Mouse (Mus musculus) limb, embryonic 14.5 days (tissue): ENCODE results near the gene Plekhh2. TPM values are rescaled to one million over a fixed set of nuclear protein-coding genes. Genes with fewer than 3 reads are reported as not detected.

Experiments
- ATAC-seq: fragments of 200-750 bp; cut with Nextera tagmentation; 2 replicates; pipeline ENCODE4 v1.8.0; 2017; ENCODE audit warnings: low read depth, moderate number of reproducible peaks, moderate TSS enrichment; ENCODE audit not compliant: low FRiP score
- DNase-seq: peaks from one replicate; pipeline ENCODE4 v3.0.0-alpha.2; 2015; ENCODE audit warnings: low spot score
- H3K27ac ChIP-seq: fragments of 300-500 bp; sonication (generic); replicated peaks from 2 replicates; pipeline ENCODE4 v1.5.1; 2014; ENCODE audit warnings: low read depth, mild to moderate bottlenecking, low read length, moderate library complexity, mixed read lengths
- H3K27me3 ChIP-seq: fragments of 300-500 bp; sonication (generic); 2 replicates; pipeline ENCODE4 v1.6.1; 2014; ENCODE audit warnings: low read length, mixed read lengths; ENCODE audit not compliant: control insufficient read depth, insufficient read depth
- H3K36me3 ChIP-seq: fragments of 300-500 bp; sonication (generic); 2 replicates; pipeline ENCODE4 v1.6.1; 2014; ENCODE audit warnings: mild to moderate bottlenecking, low read length, moderate library complexity, mixed read lengths; ENCODE audit not compliant: control insufficient read depth, insufficient read depth
- H3K4me1 ChIP-seq: fragments of 300-500 bp; sonication (generic); 2 replicates; pipeline ENCODE4 v1.6.1; 2014; ENCODE audit warnings: antibody characterized with exemption, low read length, mixed read lengths; ENCODE audit not compliant: control insufficient read depth, insufficient read depth
- H3K4me2 ChIP-seq: fragments of 300-500 bp; sonication (generic); replicated peaks from 2 replicates; pipeline ENCODE4 v1.6.1; 2014; ENCODE audit warnings: low read depth, mild to moderate bottlenecking, low read length, moderate library complexity; ENCODE audit not compliant: severe bottlenecking
- H3K4me3 ChIP-seq: fragments of 300-500 bp; sonication (generic); replicated peaks from 2 replicates; pipeline ENCODE4 v1.5.1; 2014; ENCODE audit warnings: low read length
- H3K9ac ChIP-seq: fragments of 300-500 bp; sonication (generic); 2 replicates; pipeline ENCODE4 v1.6.1; 2014; ENCODE audit warnings: mild to moderate bottlenecking, low read depth, low read length, moderate library complexity; ENCODE audit not compliant: severe bottlenecking
- H3K9me3 ChIP-seq: fragments of 300-500 bp; sonication (generic); 2 replicates; pipeline ENCODE4 v1.6.1; 2016; ENCODE audit warnings: low read length; ENCODE audit not compliant: control insufficient read depth
- POLR2A ChIP-seq: fragments of 200-500 bp; IDR thresholded peaks from 2 replicates; pipeline ENCODE4 v1.8.0; 2012; ENCODE audit warnings: inconsistent platforms, mild to moderate bottlenecking, moderate library complexity, borderline replicate concordance; ENCODE audit not compliant: insufficient read depth, insufficient read length; ENCODE audit errors: extremely low read depth
- WGBS: fragments of 180-500 bp; shearing (Covaris S2); extraction: QIAGEN DNeasy Blood & Tissue Kit; methylation state at CpG from one replicate; pipeline ENCODE4 v1.1.7; 2014; 5-methylcytosine and 5-hydroxymethylcytosine counted together
- polyA plus RNA-seq, 2 experiments: library from polyadenylated mRNA; depleted of rRNA in 1 of 2; stranded (reverse) in 1 of 2; unstranded in 1 of 2; fragments of >200 nt; fragmentation: Nextera tagmentation in 1 of 2; extraction: Ambion mirVana in 1 of 2; gene quantifications; 2 replicates each; pipeline versions ENCODE4 v1.2.1 to v1.2.3; 2012 to 2014

Plekhh2 gene
- polyA plus RNA-seq, 2 experiments: 12.8 to 24.5 TPM

DNA sequence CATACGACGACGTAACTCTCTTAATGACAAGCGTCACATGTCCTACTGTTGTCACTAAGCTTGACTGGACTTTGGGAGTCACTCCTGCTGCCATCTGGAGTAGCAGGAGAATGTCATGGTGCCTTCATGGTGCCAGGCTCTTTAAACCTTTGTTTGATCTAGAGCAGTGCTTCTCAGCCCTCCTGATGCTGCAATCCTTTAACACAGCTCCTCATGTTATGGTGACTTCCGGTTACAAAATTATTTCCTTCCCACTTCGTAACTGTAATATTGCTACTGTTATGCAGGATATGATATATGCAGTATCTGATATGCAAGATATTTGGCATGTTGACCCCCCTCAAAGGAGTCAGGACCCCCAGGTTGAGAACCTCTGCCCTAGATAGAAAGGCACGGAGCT lies 107.4 kb downstream of the Plekhh2 start:
- Histone ChIP-seq H3K36me3 (peaks cover 31% of the 10 kb centered on the region), H3K9me3 (no peaks in the 10 kb centered on the region), H3K9ac (no peak overlapping the region), H3K4me3 (no peak overlapping the region), H3K4me2 (no peak overlapping the region), H3K4me1 (peaks cover 5% of the 10 kb centered on the region), H3K27me3 (no peaks in the 10 kb centered on the region), H3K27ac (no peak overlapping the region)
- ATAC-seq: no peak
- DNase-seq: no peak
- TF ChIP-seq POLR2A: no peak
- 78% methylated on average over 7 of the region's 7 CpGs for WGBS

DNA sequence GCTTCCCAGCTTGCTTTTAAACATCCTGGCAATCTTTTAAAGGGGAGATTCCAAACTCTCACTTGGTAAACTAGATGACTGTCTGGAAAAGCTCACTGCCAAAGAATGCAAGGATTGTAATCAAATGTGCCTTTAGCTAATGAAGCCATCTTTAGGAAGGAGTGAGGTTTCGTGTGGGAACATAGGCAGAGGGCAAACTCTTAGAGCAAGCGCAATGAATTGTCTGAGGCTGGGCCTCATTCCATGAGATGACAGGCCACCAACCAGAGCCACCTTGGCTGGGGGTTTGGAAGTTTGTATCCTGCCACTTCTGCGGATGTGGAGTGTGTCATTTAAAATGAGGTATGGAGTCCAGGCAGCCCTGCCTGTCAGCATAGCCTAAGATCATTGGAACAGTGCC lies 108.4 kb downstream of the Plekhh2 start:
- no peak overlapping the region for H3K27ac ChIP-seq
- DNase-seq: no peak
- no peak for TF ChIP-seq POLR2A
- peaks cover 22% of the 10 kb centered on the region; the same call in 1 of the 2 replicates for H3K36me3 ChIP-seq
- peaks cover 5% of the 10 kb centered on the region for H3K4me1 ChIP-seq
- H3K4me3 ChIP-seq: no peak overlapping the region
- ATAC-seq: no peak
- H3K27me3 ChIP-seq: no peaks in the 10 kb centered on the region
- H3K4me2 ChIP-seq: no peak overlapping the region
- no peaks in the 10 kb centered on the region for H3K9me3 ChIP-seq
- 83% methylated on average over 3 of the region's 3 CpGs for WGBS
- H3K9ac ChIP-seq: no peak overlapping the region

DNA sequence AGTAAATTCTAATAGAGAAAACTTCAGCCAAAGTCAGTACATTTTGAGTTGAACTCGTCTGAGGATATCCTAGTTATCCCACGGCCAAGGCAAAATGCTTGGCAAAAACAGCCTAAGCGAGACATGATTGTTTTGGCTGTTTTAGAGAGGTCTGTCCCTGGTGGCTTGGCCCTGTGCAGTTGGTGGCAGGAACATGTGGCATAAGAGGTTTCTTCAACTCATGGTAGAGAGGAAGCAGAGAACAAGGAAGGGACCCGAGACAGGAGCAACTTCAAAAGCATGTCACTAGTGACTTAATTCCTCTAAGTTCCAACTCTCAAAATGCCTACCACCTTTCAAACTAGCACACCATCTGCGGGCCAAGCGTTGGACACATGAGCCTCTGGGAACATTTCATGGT lies 108.9 kb downstream of the Plekhh2 start:
- Histone ChIP-seq H3K9me3 (no peaks in the 10 kb centered on the region), H3K27ac (no peak overlapping the region), H3K36me3 (peaks cover 22% of the 10 kb centered on the region; the same call in 1 of the 2 replicates), H3K9ac (no peak overlapping the region), H3K4me1 (peaks cover 5% of the 10 kb centered on the region), H3K4me2 (no peak overlapping the region), H3K4me3 (no peak overlapping the region), H3K27me3 (no peaks in the 10 kb centered on the region)
- TF ChIP-seq POLR2A: no peak
- WGBS: 89% methylated on average over 6 of the region's 6 CpGs
- DNase-seq: no peak
- ATAC-seq: no peak

DNA sequence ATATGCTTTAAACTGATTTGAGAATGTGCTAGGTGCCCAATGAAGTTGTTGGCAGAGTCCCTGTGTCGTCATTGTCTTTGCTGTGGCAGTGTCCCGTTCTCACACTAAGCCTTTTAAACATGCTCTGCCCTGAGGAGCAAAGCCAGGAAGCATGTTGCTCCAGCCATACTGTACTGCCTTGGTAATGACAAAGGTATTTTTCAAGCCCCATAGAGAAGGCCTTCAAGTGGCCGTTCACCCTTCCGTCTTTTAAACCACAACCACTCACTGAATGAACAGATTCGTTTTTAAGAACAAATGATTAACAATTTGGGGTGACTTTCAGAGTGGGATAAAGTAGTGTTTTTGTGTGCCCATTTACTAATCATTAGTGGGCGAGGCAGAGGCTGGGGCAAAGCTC lies 109.5 kb downstream of the Plekhh2 start:
- 86% methylated on average over 6 of the region's 6 CpGs for WGBS
- no peak for TF ChIP-seq POLR2A
- ATAC-seq (no peak), DNase-seq (no peak)
- Histone ChIP-seq H3K4me3 (no peak overlapping the region), H3K27ac (no peak overlapping the region), H3K36me3 (peaks cover 22% of the 10 kb centered on the region; the same call in 1 of the 2 replicates), H3K4me2 (no peak overlapping the region), H3K9me3 (no peaks in the 10 kb centered on the region), H3K9ac (no peak overlapping the region), H3K27me3 (no peaks in the 10 kb centered on the region), H3K4me1 (peaks cover 5% of the 10 kb centered on the region)

DNA sequence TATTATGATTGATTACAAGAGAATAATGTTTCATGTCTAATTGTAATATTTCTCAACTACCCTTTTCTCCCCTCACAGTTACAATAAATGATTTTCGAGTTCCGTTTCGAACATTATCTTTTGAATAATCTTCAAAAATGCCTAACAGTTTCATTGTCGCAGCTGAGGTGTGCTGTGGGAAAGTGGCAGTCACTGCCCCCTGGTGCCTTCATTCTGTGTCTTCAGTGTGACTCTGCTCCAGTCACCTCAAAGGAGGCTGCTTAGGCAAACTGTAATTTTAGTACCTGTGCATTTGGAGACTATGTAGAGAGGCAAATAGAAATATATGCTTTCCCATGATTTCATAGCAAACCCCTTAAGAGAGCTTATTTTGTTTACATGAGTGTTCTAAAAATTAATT lies 110.3 kb downstream of the Plekhh2 start:
- no peak overlapping the region for H3K4me2 ChIP-seq

DNA sequence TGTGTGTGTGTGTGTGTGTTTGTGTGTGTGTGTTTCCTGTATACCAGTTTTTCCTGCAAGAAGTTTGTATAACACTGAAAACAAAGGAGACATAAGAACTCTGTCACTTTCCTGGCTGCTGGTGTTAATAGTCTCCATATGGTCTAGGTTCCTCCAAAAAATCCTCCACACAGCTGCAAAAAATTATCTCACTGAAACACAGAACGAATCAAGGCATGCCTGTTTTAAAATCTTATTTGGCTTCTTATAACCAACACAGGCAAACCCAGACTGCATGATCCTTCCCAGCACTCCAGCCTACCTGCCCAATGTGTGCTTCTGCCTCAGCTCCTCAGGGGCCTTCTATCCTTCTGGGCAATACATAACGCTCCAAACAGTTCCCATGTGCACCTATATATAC lies 111.2 kb downstream of the Plekhh2 start:
- DNase-seq (peak; percentile 77), ATAC-seq (peak; percentile 28; the same call in 1 of the 2 replicates)
- 27% methylated on average over 2 of the region's 2 CpGs for WGBS
- peaks cover 13% of the 10 kb centered on the region for H3K4me1 ChIP-seq
- peak overlapping the region; percentile 84 for H3K27ac ChIP-seq
- no peak overlapping the region for H3K4me2 ChIP-seq
- peaks cover 14% of the 10 kb centered on the region; the same call in 1 of the 2 replicates for H3K36me3 ChIP-seq
- H3K9ac ChIP-seq: no peak overlapping the region
- H3K9me3 ChIP-seq: no peaks in the 10 kb centered on the region
- TF ChIP-seq POLR2A: no peak
- H3K27me3 ChIP-seq: no peaks in the 10 kb centered on the region
- no peak overlapping the region for H3K4me3 ChIP-seq

More for the DNA sequence above, 110.3 kb downstream of the Plekhh2 start:
- Histone ChIP-seq H3K9me3 (no peaks in the 10 kb centered on the region), H3K4me1 (peaks cover 6% of the 10 kb centered on the region), H3K27ac (peak overlapping the region; percentile 84), H3K9ac (no peak overlapping the region), H3K4me3 (no peak overlapping the region), H3K36me3 (peaks cover 20% of the 10 kb centered on the region; the same call in 1 of the 2 replicates), H3K27me3 (no peaks in the 10 kb centered on the region)
- ATAC-seq: no peak
- WGBS: 79% methylated on average over 4 of the region's 4 CpGs
- TF ChIP-seq POLR2A: no peak
- no peak for DNase-seq
